Mouse (Mus musculus) liver, embryonic 16.5 days (tissue): Measurements from ENCODE around the gene Ext2. TPM values are rescaled to one million over a fixed set of nuclear protein-coding genes. Genes with fewer than 3 reads are reported as not detected.
A peak's percentile ranks its signal among the peaks of the same experiment; 100 is the strongest.

ENCODE experiments used
- ATAC-seq: fragments of 200-750 bp; cut with Nextera tagmentation; 2 replicates; pipeline ENCODE4 v1.8.0; 2017; ENCODE audit warnings: low read depth, mild to moderate bottlenecking, moderate number of reproducible peaks, moderate library complexity
- H3K27ac ChIP-seq: fragments of 300-500 bp; sonication (generic); 2 replicates; pipeline ENCODE4 v1.5.1; 2014; ENCODE audit warnings: mild to moderate bottlenecking, low read length
- H3K27me3 ChIP-seq: fragments of 300-500 bp; sonication (generic); 2 replicates; pipeline ENCODE4 v1.6.1; 2014; ENCODE audit warnings: low read depth, low read length, mixed read lengths; ENCODE audit not compliant: control insufficient read depth, insufficient read depth
- H3K36me3 ChIP-seq: fragments of 300-500 bp; sonication (generic); 2 replicates; pipeline ENCODE4 v1.6.1; 2014; ENCODE audit warnings: mild to moderate bottlenecking; ENCODE audit not compliant: control insufficient read depth, insufficient read depth
- H3K4me1 ChIP-seq: fragments of 300-500 bp; sonication (generic); 2 replicates; pipeline ENCODE4 v1.6.1; 2014; ENCODE audit warnings: low read depth, low read length, mixed read lengths; ENCODE audit not compliant: control insufficient read depth
- H3K4me2 ChIP-seq: fragments of 300-500 bp; sonication (generic); 2 replicates; pipeline ENCODE4 v1.6.1; 2014; ENCODE audit warnings: low read depth, low read length, mixed read lengths
- H3K4me3 ChIP-seq: fragments of 300-500 bp; sonication (generic); 2 replicates; pipeline ENCODE4 v1.5.1; 2014; ENCODE audit warnings: low read depth, mild to moderate bottlenecking, low read length
- H3K9ac ChIP-seq: fragments of 300-500 bp; sonication (generic); 2 replicates; pipeline ENCODE4 v1.6.1; 2014; ENCODE audit warnings: low read depth, low read length
- H3K9me3 ChIP-seq: fragments of 300-500 bp; sonication (generic); replicated peaks from 2 replicates; pipeline ENCODE4 v1.6.1; 2016; ENCODE audit warnings: low read length; ENCODE audit not compliant: control insufficient read depth
- WGBS: fragments of 180-500 bp; shearing (Covaris S2); extraction: QIAGEN DNeasy Blood & Tissue Kit; methylation state at CpG from one replicate; pipeline ENCODE4 v1.1.7; 2014; ENCODE audit not compliant: insufficient replicate concordance; 5-methylcytosine and 5-hydroxymethylcytosine counted together
- polyA plus RNA-seq: library from polyadenylated mRNA; unstranded; fragments of >200 nt; fragmentation: Nextera tagmentation; extraction: Ambion mirVana; gene quantifications from 2 replicates; pipeline ENCODE4 v1.2.1, GENCODE M21; 2015

Gene Ext2
- polyA plus RNA-seq, 1 experiment from 2014 or later: 27.0 TPM

DNA sequence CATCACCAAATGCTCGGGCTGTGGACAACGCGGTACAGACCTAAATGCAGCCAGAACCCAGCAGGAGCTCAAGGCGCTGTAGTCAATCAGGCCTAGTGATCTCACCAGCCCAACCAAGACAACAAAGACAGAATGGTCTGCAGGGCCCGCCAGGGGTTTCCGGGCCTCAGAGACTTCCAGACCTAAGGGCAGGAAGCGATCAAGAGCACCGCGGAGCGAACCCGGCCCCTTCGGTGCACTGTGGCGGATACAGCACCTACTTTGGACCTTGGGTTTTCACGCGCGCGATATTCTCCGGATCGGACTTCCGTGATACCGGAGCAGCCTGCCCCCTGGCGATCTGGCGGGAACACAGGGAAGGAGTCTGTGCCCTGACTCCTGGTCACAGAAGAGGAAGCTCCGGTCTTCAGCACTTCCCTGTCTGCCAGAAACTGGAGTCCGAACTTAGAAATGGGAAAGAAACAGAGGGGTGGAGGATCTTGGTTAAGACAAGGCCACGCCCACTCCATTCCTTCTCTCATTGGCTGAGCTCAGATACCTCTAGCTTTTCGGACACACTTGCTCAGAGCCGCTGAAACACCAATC lies 27.2 kb upstream of the Ext2 start, which contains the start of gene Accs:
Gene Accs (minus strand): TSS at position 439 of the 585 bp plus-strand sequence.
- Histone ChIP-seq H3K4me1 (peaks cover 2% of the 10 kb centered on the region; the same call in 1 of the 2 replicates), H3K9me3 (no peaks in the 10 kb centered on the region), H3K9ac (peak within 1 kb of the TSS; percentile 63), H3K27ac (peak within 1 kb of the TSS; percentile 17; the same call in 1 of the 2 replicates), H3K36me3 (no peaks in the 10 kb centered on the region), H3K27me3 (no peaks in the 10 kb centered on the region; the same call in 1 of the 2 replicates), H3K4me2 (peak within 1 kb of the TSS; percentile 74), H3K4me3 (peak within 1 kb of the TSS; percentile 68)
- peak; percentile 70 for ATAC-seq
- WGBS: under 1% methylated on average over 28 of the region's 28 CpGs

DNA sequence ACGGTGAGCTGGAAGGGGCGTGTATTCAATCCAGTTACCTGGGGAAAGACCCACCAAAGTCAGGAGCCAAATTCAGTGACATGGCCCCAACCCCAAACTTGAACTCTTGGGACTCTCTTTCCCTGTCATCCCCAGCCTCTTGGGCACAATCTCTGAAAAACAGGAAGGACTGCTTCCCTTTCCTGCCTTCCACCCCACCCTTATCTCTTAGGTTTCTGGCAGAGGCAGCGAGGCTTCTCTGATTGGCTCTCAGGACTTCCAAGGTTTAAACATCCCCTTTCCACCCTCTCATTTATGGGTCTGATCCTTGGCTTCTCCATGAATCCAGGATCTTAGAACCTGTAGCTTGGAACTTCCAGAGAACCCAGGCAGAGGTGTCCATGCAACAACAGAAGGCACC lies 19.0 kb upstream of the Ext2 start:
- Histone ChIP-seq H3K4me2 (no peak overlapping the region), H3K4me1 (no peaks in the 10 kb centered on the region), H3K4me3 (no peak overlapping the region), H3K27me3 (no peaks in the 10 kb centered on the region), H3K36me3 (no peaks in the 10 kb centered on the region), H3K27ac (no peak overlapping the region), H3K9me3 (no peaks in the 10 kb centered on the region), H3K9ac (no peak overlapping the region)
- 59% methylated on average over 3 of the region's 3 CpGs for WGBS
- no peak for ATAC-seq

DNA sequence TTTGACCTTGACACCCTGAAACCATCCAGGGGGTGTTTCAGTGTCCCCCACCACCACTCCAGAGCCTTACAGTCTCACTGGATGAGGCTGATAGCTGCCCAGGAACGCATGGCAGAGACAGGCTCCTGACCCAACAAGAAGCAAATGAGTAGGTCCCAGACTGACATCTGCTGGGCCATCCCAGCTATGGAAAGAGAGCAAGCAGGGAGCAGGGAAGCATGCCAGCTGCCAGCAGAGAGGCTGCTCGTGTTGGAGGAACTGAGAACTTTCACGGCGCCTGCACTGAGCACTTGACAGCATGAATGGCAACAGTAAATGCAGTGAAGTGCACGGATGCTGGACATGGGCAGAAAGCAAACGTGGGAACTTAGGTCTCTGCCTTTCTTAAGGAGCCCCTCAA lies 17.7 kb upstream of the Ext2 start:
- Histone ChIP-seq H3K27ac (no peak overlapping the region), H3K4me1 (no peaks in the 10 kb centered on the region), H3K9ac (no peak overlapping the region), H3K4me3 (no peak overlapping the region), H3K27me3 (no peaks in the 10 kb centered on the region), H3K4me2 (no peak overlapping the region), H3K36me3 (no peaks in the 10 kb centered on the region), H3K9me3 (no peaks in the 10 kb centered on the region)
- 60% methylated on average over 6 of the region's 6 CpGs for WGBS
- ATAC-seq: no peak

DNA sequence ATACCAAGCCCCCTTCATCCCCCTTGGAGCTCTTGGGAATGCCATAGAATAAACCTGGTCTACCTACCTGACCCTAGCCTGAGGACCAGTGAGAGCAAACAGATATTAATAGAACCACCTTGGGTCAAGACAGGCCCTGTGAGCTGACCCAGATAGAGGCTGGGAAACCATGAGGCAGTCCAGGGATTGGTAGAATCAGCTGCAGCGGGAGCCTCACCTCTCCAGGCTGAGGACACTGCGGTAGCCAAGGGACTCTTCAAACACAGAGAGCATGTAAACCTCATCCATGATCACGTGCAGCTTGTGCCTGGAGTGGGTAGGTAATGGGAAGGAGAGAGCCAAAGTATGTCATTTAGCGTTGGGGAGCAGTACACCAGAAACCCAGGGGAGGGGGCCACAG lies 16.6 kb upstream of the Ext2 start:
- no peak overlapping the region for H3K9ac ChIP-seq
- ATAC-seq: no peak
- H3K4me3 ChIP-seq: no peak overlapping the region
- H3K9me3 ChIP-seq: no peaks in the 10 kb centered on the region
- no peak overlapping the region for H3K4me2 ChIP-seq
- H3K27me3 ChIP-seq: no peaks in the 10 kb centered on the region
- no peaks in the 10 kb centered on the region for H3K36me3 ChIP-seq
- 78% methylated on average over 4 of the region's 4 CpGs for WGBS
- no peaks in the 10 kb centered on the region for H3K4me1 ChIP-seq
- H3K27ac ChIP-seq: no peak overlapping the region

DNA sequence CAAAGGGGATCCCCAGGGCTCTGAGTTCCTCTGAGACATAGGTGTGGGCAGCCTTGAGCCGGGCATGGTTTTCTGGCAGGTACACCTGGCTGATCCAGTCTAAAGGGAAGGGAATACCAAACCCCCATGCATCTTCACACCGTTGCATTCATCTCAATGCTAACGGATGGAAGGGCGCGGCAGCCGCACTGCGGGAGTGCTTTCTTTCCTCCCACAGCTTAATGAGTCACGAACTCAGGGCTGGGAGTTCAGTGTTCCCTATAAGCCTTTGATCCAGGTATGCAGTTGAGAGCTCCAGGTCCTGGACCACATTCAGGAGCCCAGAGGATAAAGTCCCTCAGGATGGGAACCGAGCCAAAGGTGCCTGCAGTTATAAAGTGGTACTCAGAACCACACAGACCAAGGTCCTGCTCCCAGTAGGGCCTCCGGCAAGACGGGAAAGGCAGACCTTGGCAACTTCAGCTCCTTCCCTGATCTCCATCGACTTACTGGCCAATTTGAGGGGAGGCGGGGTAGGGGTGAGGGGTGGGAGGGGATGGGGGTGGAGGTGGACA lies 13.9 kb upstream of the Ext2 start:
- 67% methylated on average over 13 of the region's 13 CpGs for WGBS
- no peak for ATAC-seq
- no peaks in the 10 kb centered on the region for H3K9me3 ChIP-seq

DNA sequence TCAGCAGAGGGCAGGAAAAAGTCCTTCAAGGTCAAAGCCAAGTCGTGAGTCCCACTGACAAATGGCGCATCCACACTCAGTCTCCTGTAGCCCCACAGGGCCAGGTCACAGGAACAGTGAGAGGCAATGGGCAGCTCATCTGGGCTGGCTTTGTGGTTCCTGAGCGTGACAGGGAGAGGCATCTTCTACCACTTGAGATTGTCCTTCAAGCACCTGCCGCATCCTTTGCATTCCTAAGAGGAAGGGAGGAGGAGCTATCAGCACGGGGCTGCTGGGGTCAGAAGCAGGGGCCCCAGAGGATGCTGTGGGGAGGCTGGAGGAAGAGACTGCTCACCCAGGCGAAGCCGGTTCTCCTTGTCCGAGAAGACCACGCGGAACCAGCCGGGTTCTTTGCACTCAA lies 13.2 kb upstream of the Ext2 start:
- 71% methylated on average over 11 of the region's 11 CpGs for WGBS

More for the DNA sequence above, 13.9 kb upstream of the Ext2 start:
- H3K27me3 ChIP-seq: no peaks in the 10 kb centered on the region
- no peak overlapping the region for H3K4me2 ChIP-seq
- no peaks in the 10 kb centered on the region for H3K4me1 ChIP-seq
- H3K9ac ChIP-seq: no peak overlapping the region
- H3K4me3 ChIP-seq: no peak overlapping the region
- H3K36me3 ChIP-seq: no peaks in the 10 kb centered on the region
- H3K27ac ChIP-seq: no peak overlapping the region

DNA sequence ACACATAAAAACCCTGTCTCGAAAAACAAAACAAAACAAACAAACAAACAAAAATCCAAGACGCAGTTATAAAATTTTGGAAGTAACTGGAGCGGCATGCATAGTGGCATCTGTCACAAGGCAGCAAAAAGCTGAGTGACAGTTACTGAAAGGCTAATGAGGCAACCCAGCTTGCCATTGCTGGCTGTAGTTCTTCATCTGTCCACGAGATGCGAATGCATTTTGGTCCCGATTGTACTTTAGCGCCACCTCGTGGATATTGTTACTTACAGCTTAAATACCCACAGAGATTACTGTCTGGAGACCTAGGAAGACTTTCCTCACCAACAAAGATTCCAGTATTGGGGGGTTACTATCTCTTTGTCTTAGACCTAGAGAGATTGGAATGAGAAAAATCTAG lies 1.2 kb upstream of the Ext2 start:
- 11% methylated on average over 8 of the region's 8 CpGs for WGBS
- no peak overlapping the region for H3K27ac ChIP-seq
- H3K27me3 ChIP-seq: no peaks in the 10 kb centered on the region
- ATAC-seq: no peak
- H3K4me1 ChIP-seq: peaks cover 6% of the 10 kb centered on the region
- no peak overlapping the region for H3K9ac ChIP-seq
- H3K4me2 ChIP-seq: no peak overlapping the region
- no peaks in the 10 kb centered on the region for H3K9me3 ChIP-seq
- no peak overlapping the region for H3K4me3 ChIP-seq
- H3K36me3 ChIP-seq: no peaks in the 10 kb centered on the region

More for the DNA sequence above, 13.2 kb upstream of the Ext2 start:
- Histone ChIP-seq H3K9ac (no peak overlapping the region), H3K4me3 (no peak overlapping the region), H3K27me3 (no peaks in the 10 kb centered on the region), H3K27ac (no peak overlapping the region), H3K4me2 (no peak overlapping the region), H3K9me3 (no peaks in the 10 kb centered on the region), H3K36me3 (no peaks in the 10 kb centered on the region), H3K4me1 (no peaks in the 10 kb centered on the region)
- ATAC-seq: no peak

DNA sequence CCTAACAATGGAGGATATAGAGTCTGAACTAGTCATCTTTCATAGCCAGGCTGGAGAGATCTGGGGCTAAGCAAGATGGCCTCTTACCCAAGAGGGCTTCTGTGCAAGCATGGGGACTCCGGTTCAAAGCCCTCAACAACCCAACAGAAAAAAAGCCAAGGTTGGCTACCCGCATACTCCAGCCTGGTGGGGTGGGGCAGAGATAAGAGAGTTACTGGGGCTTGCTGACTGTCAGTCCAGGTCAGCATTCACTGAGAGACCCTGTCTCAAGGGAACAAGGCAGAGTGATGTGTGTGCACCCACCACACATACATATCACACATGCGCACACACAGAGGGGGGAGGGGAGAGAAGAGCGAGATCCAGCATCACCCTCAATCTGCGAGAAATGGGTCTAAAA lies 4.6 kb downstream of the Ext2 start:
- Histone ChIP-seq H3K27me3 (no peaks in the 10 kb centered on the region), H3K4me2 (no peak overlapping the region), H3K36me3 (no peaks in the 10 kb centered on the region), H3K4me3 (no peak overlapping the region), H3K9ac (no peak overlapping the region), H3K27ac (no peak overlapping the region), H3K4me1 (peaks cover 13% of the 10 kb centered on the region), H3K9me3 (no peaks in the 10 kb centered on the region)
- WGBS: 53% methylated on average over 5 of the region's 5 CpGs
- ATAC-seq: no peak

DNA sequence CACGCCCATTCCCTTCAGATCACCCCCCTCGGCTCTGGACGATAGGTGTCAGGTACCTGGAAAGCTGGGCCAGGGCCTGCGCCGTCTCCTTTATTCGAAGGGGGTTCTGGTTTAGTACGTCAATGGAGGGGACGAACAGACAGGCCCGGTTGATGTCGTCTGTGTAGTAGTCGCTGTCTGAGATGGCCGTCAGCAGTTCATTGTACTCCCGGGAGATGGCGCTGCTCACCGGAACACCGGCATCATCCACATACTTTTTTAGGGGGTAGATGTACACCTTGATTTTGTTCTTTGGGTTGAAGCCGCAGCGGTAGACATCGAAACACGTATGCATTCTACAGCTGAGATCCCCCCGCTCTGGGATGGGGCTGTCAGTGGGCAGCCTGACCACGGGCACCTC lies 9.0 kb downstream of the Ext2 start:
- H3K4me2 ChIP-seq: no peak overlapping the region
- H3K4me1 ChIP-seq: peaks cover 7% of the 10 kb centered on the region; the same call in 1 of the 2 replicates

More for the DNA sequence above, 9.0 kb downstream of the Ext2 start:
- no peak for ATAC-seq
- 84% methylated on average over 22 of the region's 22 CpGs for WGBS
- no peaks in the 10 kb centered on the region for H3K9me3 ChIP-seq
- H3K27ac ChIP-seq: no peak overlapping the region
- H3K9ac ChIP-seq: no peak overlapping the region
- H3K36me3 ChIP-seq: no peaks in the 10 kb centered on the region; the same call in 1 of the 2 replicates
- H3K27me3 ChIP-seq: no peaks in the 10 kb centered on the region
- no peak overlapping the region for H3K4me3 ChIP-seq
